Mouse (Mus musculus) cerebellum, adult 8-10 months (tissue): Measurements from ENCODE around the gene Bpgm.

Experiments used
- DNase-seq: peaks from one replicate; pipeline ENCODE4 v3.0.0; 2022

Gene Bpgm

DNA sequence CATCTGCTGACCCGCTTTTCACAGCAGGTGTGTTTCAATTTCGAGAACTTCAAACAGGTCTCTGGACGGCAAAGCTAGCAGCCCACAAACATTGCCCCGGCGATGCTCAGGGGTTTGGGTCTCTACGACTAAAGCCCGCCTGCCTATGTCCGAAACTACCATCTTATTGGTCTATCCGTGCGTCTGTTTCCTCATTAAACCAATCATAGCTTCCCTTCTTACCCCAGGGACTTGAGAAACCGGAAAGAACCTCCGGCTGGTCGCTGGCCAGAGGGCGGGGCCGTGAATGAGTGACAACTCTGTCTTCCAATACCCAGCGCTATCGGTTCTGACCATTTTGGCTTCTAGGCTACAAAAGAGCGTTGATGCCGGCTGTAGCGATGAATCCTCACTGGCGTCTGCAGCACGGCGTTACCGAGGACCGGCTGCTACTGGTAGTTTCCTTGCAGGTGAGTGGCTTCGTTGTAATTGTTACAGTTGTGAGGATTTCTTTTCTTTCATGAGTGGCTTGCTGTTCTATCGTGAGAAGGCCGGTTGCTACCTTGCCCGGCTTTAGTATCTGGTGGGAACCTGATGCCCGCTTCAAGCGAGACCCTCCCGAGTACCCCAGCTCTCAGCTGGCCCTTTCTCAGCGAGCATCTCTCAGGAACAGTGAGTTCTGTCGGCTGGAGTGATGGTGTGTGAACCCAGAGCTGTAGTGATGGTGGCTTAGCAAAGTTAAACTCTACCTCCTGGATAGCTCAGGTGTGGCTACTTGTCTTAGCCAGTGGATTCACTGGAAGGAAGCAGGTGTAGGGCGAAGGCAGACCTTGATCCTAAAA is at the start of gene Bpgm:
Bpgm (plus strand) TSS at position 234 of the 821 bp plus-strand sequence.
- DNase-seq = peak; percentile 100

- no peak for DNase-seq
Measured at GRCm38 (mm10) chr6:34439006-34439405, 37.0 kb upstream of the Bpgm start.

DNA sequence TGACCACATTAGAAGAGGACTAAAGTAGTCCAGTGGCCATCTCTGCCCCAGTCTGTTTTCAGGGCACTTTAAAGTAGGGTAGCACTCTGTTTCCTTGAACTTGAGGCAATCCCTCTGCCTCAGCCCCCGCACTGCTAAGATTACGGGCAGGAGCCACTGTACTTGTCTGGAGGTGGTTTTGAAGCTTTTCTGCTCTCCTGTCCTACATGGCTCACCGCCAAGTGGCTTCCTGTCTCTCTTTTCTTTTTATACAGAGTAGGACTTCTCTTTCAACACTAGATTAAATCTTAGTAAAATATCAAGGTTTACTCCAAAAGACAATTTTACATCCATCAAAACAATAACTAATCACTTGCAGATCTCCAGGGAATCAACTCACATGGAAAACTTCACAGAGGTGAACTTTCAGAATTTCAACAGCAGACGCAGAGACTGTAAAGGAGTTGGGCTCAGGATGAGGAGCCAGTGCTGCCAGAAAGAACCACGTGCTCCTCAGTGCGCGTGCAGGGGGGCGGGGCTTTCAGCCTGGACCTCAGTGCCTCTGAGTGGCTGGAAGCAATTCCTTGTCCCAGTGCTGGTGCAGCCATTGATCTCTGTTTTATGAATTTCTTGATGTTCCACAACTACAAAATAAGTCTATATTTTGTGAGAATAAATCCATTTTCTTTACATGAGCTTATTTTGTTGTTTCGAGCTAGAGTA is 34.3 kb upstream of the Bpgm start:
- no peak for DNase-seq

GRCm38 (mm10) chr6:34443791-34444190 is 32.2 kb upstream of the Bpgm start:
- no peak for DNase-seq

DNA sequence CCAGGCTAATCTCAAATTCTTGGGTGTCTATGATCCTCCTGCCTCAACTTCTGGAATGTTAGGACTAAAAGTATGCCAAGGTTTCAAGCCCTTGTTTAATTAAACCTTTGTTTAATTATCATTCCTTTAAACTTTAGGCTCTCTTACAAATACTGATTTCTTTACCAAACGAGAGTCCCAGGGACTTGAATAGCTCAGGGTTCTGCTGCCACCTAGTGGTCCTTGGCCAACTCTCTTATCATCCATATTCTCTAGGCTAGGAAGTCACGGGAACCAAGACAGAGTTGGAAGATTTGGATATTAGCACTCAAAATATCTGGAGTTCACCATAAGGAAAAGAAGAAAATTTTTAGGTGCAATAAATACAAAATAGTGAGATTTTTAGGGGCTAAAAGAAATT is 28.0 kb upstream of the Bpgm start:
- DNase-seq = peak; percentile 54

- no peak for DNase-seq
Measured at GRCm38 (mm10) chr6:34448696-34449095, 27.3 kb upstream of the Bpgm start.

- no peak for DNase-seq
Measured at GRCm38 (mm10) chr6:34452963-34453770, 22.8 kb upstream of the Bpgm start.

DNA sequence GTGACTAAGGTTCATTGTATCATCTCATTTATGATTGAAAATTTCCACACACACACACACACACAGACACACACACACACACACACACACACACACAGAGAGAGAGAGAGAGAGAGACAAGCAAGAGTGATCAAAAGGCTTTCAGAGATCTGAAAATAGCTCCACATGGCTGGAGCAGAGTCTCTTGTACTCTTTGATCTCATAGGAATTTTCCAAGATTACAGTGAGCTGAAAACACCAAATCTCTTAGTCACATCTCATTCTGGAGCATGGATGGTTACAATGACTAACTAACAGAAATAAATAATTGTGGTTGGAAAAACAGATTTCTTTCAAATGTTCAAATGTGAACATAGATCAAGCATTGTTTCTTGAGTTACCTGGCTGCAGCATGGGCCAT is 16.6 kb upstream of the Bpgm start:
- DNase-seq = no peak

- DNase-seq = no peak
Measured at GRCm38 (mm10) chr6:34460651-34461050, 15.4 kb upstream of the Bpgm start.

- no peak for DNase-seq
Measured at GRCm38 (mm10) chr6:34463582-34463981, 12.4 kb upstream of the Bpgm start.

DNA sequence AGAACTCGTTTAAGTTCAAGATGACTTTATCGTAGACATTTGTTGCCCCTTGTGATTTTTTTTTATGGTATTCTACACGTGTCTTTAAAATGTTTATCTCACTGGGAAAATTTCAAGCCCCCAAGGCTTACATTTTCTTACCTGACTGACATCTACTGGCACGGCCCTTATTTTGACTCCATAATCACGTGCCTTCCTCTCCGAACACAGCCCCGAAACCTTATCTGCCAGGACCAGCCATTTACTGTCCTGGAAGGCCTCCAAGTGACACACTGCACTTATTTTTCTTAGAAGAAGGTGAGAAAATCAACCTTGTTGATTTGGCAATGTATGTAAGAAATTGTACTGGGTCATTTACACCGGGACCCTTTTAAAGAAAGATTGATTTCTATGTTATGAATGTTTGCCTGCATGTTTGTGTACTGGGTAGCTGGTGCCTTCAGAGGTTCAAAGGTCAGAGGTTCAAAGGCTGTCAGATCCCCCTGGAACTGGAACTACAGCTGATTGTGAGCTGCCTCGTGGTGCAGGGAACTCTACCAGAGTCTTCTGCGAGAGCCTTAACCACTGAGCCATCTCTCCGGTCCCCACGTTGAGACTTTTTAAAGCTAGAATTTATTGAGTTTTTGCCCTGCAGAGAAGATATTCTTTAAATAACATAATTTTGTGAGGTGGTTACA is 4.4 kb upstream of the Bpgm start:
- DNase-seq = no peak

GRCm38 (mm10) chr6:34473346-34473745 is 2.7 kb upstream of the Bpgm start:
- DNase-seq = no peak

DNA sequence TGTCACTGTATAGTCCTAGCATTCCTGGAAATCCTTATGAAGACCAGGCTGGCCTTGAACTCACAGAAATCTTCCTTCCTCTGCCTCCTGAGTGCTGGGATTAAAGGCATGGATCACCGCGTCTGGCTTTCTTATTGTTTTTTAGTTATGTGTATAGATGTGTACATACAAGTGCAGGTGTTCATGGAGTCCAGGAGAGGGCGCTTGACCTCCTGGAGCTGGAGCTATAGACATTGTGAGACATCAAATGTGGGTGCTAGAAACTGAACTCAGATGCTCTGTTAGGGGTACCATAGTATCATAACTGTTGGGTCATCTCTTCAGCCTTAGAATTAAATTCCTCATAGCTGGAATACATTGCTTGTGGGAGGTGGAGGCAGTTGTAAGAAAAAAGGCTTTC is 2.0 kb upstream of the Bpgm start:
- DNase-seq = no peak

- DNase-seq = no peak
Measured at GRCm38 (mm10) chr6:34475391-34475790, 616 bp upstream of the Bpgm start.

GRCm38 (mm10) chr6:34478036-34478435 is 2.0 kb downstream of the Bpgm start:
- DNase-seq = no peak

DNA sequence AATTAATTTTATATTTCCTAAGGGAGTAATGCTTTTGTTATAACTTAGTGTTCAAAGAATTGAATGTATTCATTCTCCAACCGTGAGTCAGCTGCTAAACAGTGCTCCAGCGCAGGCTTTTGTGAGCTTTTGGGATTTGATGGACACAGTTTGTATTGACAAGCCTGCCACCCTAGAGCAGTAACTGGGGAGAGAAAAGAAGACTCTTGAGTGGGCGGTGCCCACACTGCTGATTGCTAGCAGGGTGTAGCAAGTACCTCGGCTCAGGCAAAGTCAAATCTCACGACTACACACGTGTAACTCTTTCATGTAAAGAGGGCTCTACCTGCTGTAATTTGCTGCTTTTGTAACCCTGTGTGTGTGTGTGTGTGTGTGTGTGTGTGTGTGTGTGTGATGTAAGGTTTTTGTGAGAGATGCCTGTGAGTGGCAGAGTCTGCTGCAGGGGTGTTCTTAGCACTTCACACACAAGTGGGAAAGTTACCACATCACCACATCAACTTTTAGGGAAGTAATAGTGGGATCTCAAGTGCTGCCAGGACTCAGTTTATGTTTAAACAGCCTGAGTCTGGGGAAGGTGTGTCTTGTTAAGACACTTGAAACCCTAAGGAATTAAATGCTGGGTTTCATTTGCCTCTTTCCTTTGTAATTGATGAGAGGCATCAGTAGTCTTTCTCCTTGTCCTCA is 2.8 kb downstream of the Bpgm start:
- no peak for DNase-seq

DNA sequence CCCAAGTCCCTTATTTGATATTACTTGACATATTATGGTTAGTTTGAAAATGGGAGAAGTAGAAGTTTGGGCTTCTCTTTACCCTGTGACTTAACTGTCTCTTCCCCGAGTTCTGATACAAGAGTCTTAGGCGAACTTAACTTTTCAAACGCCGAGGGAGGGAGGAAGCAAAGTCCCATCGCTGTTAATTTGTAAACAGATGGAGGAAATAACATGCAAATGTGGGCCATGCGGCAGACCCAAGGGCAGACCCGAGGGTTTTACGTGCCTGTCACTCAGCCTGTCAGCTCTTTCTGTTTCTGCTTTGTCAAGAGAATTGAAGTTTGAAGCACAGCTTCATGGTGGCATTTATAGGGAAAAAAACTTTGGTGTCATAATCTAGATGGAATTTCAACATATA is 3.5 kb downstream of the Bpgm start:
- DNase-seq = no peak

GRCm38 (mm10) chr6:34480749-34481148 is 4.7 kb downstream of the Bpgm start:
- DNase-seq = no peak

DNA sequence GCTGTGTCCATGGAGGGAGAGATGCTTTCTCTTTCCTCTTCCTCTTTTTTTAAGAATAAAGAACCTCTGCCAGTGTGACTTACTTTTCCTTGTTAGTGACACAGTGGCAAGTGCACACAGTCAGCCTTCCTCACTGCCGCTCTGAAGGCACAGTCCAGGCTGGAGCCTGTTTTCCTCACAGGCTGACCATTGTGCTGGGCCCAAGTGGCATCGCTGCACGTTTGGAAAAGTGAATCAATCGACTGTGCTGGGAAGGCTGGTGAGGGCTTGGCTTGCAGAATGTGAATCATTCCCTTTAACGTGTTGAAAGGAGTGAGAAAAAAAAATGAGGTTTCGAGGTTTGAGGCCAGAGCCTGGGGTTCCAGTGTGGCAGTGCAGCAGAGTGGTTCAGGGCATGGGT is 5.3 kb downstream of the Bpgm start:
- no peak for DNase-seq

DNA sequence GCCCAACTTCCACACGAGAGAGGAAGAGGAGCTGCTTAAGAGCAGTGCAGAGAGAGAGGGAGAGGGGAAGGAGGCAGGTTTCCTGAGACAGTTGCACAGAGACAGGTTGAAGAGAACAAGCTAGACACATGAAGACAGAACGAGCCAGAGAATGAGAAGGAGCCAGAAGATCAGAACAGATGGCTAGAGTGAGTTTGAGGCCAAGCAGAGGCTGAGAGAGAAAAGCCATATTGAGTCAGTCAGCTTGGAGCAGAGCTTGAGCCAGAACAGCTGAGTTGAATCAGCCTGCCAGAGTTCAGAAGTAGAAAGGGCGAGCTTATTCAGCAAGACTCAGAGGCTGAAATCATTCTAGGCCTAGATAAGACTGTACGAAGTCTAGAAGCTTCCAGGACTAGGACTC is 6.8 kb downstream of the Bpgm start:
- DNase-seq = no peak

DNA sequence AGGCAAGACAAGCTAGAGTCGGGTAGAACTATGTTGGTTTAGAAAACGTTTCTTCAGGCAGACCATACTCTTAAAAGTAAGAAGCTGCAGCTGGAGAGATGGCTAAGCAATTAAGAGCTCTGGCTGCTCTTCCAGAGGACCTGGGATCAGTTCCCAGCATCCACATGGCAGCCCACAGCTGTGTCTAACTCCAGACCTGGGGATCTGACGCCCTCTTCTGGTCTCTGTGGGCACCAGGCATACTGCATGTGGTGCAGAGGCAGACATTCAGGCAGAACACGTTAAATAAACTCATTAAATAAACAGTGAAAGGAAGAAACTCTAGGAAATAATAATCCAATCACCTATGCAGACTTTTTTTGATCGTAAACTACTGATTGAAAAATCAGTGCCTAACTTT is 7.4 kb downstream of the Bpgm start:
- no peak for DNase-seq

- no peak for DNase-seq
Measured at GRCm38 (mm10) chr6:34483811-34484210, 7.8 kb downstream of the Bpgm start.
